Mouse (Mus musculus): Measurements from ENCODE around the gene Arnt.
"Not testable (repeated sequence)": the region's sequence is repeated elsewhere in the genome, so short reads cannot be mapped to it uniquely, and the experiment has no call there.

The Arnt gene

GRCm38 (mm10) chr3:95531025-95531424 lies 96.8 kb downstream of the Arnt start:
- no peak for DNase-seq

DNA sequence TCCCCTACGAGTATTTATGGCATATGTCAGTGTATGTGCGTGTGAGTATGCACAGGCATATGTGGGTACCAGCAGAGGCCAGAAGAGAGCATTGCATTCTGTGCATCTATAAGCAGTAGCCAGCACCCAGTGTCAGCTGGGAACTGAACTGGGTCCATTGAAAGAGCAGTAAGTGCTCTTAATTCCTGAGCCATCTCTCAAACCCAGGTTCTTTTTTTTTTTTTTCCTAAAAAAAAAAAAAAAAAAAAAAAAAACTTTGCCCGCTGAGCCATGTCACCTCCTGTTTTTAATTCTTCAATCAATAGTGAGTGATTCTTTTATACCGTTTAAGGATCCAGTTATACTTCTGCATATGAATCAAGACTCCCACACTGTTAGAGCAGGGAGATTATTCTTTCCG lies 99.2 kb downstream of the Arnt start:
- DNase-seq = no peak

- DNase-seq = no peak
Observed at GRCm38 (mm10) chr3:95534927-95535326, 100.7 kb downstream of the Arnt start.

DNA sequence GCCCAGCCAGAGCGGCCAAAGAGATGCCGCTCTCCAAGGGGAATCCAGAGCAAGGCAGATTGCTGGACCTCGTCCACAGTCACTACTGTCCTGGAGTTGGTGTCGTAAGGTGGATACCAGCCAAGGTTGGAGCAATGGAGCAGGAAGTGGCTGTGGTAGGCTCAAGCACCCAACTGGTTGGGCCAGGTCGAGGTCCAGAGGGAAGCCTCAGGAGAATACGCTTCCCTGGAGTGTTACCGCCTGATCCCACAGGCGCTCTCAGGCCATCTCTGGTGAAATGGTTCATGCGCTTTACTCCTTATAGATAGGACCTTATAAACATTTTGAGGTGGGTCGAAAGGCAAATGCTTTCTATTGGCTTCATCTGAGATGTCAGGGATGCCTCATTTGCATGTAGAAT lies 104.7 kb downstream of the Arnt start:
- no peak for DNase-seq

GRCm38 (mm10) chr3:95539837-95540236 lies 105.6 kb downstream of the Arnt start:
- no peak for DNase-seq

DNA sequence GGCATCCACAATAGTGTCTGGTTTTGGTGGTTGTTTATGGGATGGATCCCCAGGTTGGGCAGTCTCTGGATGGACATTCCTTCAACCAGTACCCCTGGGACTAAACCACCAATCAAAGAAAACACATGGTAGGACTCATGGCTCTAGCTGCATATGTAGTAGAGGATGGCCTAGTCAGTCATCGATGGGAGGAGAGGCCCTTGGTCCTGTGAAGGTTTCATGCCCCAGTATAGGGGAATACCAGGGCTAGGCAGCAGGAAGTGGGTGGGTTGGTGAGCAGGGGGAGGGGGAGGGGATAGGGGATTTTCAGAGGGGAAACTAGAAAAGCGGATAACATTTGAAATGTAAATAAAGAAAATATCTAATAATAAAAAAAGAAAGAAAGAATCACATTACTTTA lies 107.0 kb downstream of the Arnt start:
- DNase-seq = not testable (repeated sequence)

GRCm38 (mm10) chr3:95542171-95542570 lies 108.0 kb downstream of the Arnt start:
- no peak for DNase-seq

DNA sequence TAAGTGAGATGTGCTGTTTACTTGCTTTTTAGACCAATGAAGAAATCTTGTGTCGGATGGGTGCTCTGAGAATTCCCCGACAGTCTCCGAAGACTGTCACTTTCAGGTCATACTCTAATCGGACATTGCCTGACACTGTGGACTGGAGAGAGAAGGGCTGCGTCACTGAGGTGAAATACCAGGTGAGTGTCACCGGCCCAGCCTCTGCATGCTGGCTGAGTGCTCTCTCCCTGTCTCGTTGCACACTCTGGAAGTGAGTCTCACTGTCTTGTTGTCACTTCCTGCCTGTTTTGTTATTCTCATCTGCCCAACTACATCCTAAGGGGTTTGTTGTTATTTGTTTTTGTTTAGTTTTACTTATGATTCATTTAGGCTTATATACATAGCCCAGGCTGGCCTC lies 108.8 kb downstream of the Arnt start:
- no peak for DNase-seq

Data from cerebellum, postnatal 36 days (tissue).